Mouse (Mus musculus) stomach, postnatal 0 days (tissue): Measurements from ENCODE around the gene Fem1b.
A peak's percentile ranks its signal among the peaks of the same experiment; 100 is the strongest.

Experiments used
- CTCF ChIP-seq: IDR thresholded peaks from 2 replicates; pipeline ENCODE4 v1.5.1; 2016; ENCODE audit warnings: antibody characterized with exemption, low read depth, mild to moderate bottlenecking, moderate library complexity
- EP300 ChIP-seq: optimal IDR thresholded peaks from 2 replicates; pipeline ENCODE3; 2016; ENCODE audit warnings: antibody characterized with exemption

- peak; percentile 90 for TF ChIP-seq CTCF
- no peak for TF ChIP-seq EP300
Observed at GRCm38 (mm10) chr9:62744558-62745275, 67.0 kb downstream of the Fem1b start.
